Mouse (Mus musculus) heart, adult 2 months (tissue): ENCODE data around the gene Zfx. TPM values are rescaled to one million over a fixed set of nuclear protein-coding genes. Genes with fewer than 3 reads are reported as not detected.

ENCODE experiments used
- DNase-seq, 2 experiments: peaks; one replicate each; pipeline ENCODE4 v3.0.0; 2021
- H3K27ac ChIP-seq: fragments of 200-600 bp; 2 replicates; pipeline ENCODE4 v1.8.1; 2022
- H3K27me3 ChIP-seq: fragments of 200-500 bp; 2 replicates; pipeline ENCODE4 v1.6.1; 2012; ENCODE audit warnings: mild to moderate bottlenecking, low read length, inconsistent platforms, mixed read lengths; ENCODE audit not compliant: control insufficient read depth, insufficient read depth
- H3K36me3 ChIP-seq: fragments of 200-500 bp; 2 replicates; pipeline ENCODE4 v1.6.1; 2012; ENCODE audit warnings: low read length, inconsistent platforms; ENCODE audit not compliant: control insufficient read depth, insufficient read depth
- H3K4me1 ChIP-seq: fragments of 200-500 bp; 2 replicates; pipeline ENCODE4 v1.6.1; 2011; ENCODE audit warnings: low read length; ENCODE audit not compliant: control insufficient read depth, insufficient read depth
- H3K4me3 ChIP-seq: fragments of 200-600 bp; 2 replicates; pipeline ENCODE4 v1.8.1; 2022
- H3K79me2 ChIP-seq: fragments of 200-500 bp; replicated peaks from 2 replicates; pipeline ENCODE4 v1.6.1; 2012; ENCODE audit warnings: mild to moderate bottlenecking, inconsistent platforms, low read length, moderate library complexity, mixed read lengths; ENCODE audit not compliant: control insufficient read depth, insufficient read depth
- H3K9ac ChIP-seq: fragments of 200-500 bp; 2 replicates; pipeline ENCODE4 v1.6.1; 2012; ENCODE audit warnings: low read depth, mild to moderate bottlenecking, control low read depth, inconsistent platforms, low read length, mixed read lengths
- CTCF ChIP-seq: fragments of 200-600 bp; IDR thresholded peaks from 2 replicates; pipeline ENCODE4 v1.8.1; 2022; ENCODE audit warnings: antibody characterized with exemption, mild to moderate bottlenecking, moderate library complexity
- EP300 ChIP-seq: fragments of 200-500 bp; IDR thresholded peaks from 2 replicates; pipeline ENCODE4 v1.6.1; 2011; ENCODE audit warnings: low read depth, low read length, control low read depth; ENCODE audit not compliant: insufficient read depth
- POLR2A ChIP-seq: fragments of 200-500 bp; IDR thresholded peaks from 2 replicates; pipeline ENCODE4 v1.6.1; 2011; ENCODE audit warnings: mild to moderate bottlenecking, low read depth, low read length, control low read depth; ENCODE audit not compliant: insufficient read depth
- WGBS: fragments of 180-500 bp; shearing (Covaris S2); methylation state at CpG from one replicate; pipeline ENCODE4 v1.1.7; 2018; 5-methylcytosine and 5-hydroxymethylcytosine counted together
- intact Hi-C: fragments of 180-260 bp; cut with DNase I; formaldehyde crosslinking; loops from one replicate; pipeline ENCODE4 v1.15.1; 2025
- long read RNA-seq: library from polyadenylated mRNA; stranded (forward); transcript quantifications from one replicate; pipeline ENCODE4 v2.0.0, GENCODE M21; 2021
- polyA plus RNA-seq: library from polyadenylated mRNA; depleted of rRNA; stranded (reverse); fragments of >200 nt; gene quantifications from 2 replicates; pipeline ENCODE4 v1.2.3, GENCODE M21; 2012; rRNA removed
- total RNA-seq, 2 experiments: library from RNA; stranded (reverse); gene quantifications; 2 replicates each; pipeline ENCODE4 v1.2.3; 2021

Zfx gene
- total RNA-seq (10 to 100 TPM; 18.8 to 23.7 TPM), polyA plus RNA-seq (4.5 and 12.6 TPM in 2 replicates)
- long read RNA-seq, full-length matches to known transcripts, result 2 of 2 reads
- long read RNA-seq, partial matches to known transcripts, result 0 of 2 reads
- long read RNA-seq, other reads (novel, unspliced or antisense), result 0 of 2 reads

- peak within 1 kb of the TSS; percentile 96 for H3K27ac ChIP-seq
- intact Hi-C loops, result loop anchor here (2.0 to 5.0 kb wide), 3 partner anchors 36 to 109 kb away; partner anchors contain the start of gene Klhl15
- H3K9ac ChIP-seq, result peak within 1 kb of the TSS; percentile 99
- H3K27me3 ChIP-seq, result no peaks in the 10 kb centered on the region
- H3K4me3 ChIP-seq, result peak within 1 kb of the TSS; percentile 65
- peaks cover 2% of the 10 kb centered on the region for H3K4me1 ChIP-seq
- DNase-seq, result peak; percentile 80 to 82
- peaks cover 4% of the 10 kb centered on the region for H3K36me3 ChIP-seq
- no peaks in the 10 kb centered on the region for H3K79me2 ChIP-seq
- TF ChIP-seq POLR2A (no peak), CTCF (peak; percentile 47)
- WGBS, result 18% methylated on average over 76 of the region's 82 CpGs
Observed at GRCm38 (mm10) chrX:94123059-94123839, at the start of gene Zfx. Gene Zfx (minus strand): TSS chrX:94123702.

- Histone ChIP-seq H3K27ac (no peak overlapping the region), H3K79me2 (no peaks in the 10 kb centered on the region), H3K9ac (no peak overlapping the region), H3K4me1 (no peaks in the 10 kb centered on the region), H3K27me3 (no peaks in the 10 kb centered on the region), H3K36me3 (no peaks in the 10 kb centered on the region), H3K4me3 (no peak overlapping the region)
- WGBS, result 54% methylated on average over 6 of the region's 6 CpGs
- TF ChIP-seq POLR2A (no peak), CTCF (no peak), EP300 (no peak)
- no peak for DNase-seq
- intact Hi-C loops, result no loop called here
Observed at GRCm38 (mm10) chrX:94169348-94169747, 45.8 kb upstream of the Zfx start.

GRCm38 (mm10) chrX:94152251-94152830 is 28.8 kb upstream of the Zfx start:
- Histone ChIP-seq H3K36me3 (no peaks in the 10 kb centered on the region), H3K9ac (no peak overlapping the region), H3K4me1 (no peaks in the 10 kb centered on the region), H3K4me3 (no peak overlapping the region), H3K27ac (no peak overlapping the region), H3K79me2 (no peaks in the 10 kb centered on the region), H3K27me3 (no peaks in the 10 kb centered on the region)
- no peak for TF ChIP-seq CTCF
- no peak for TF ChIP-seq EP300
- intact Hi-C loops, result no loop called here
- 52% methylated on average over 11 of the region's 11 CpGs for WGBS
- no peak for DNase-seq

GRCm38 (mm10) chrX:94150471-94150870 is 27.0 kb upstream of the Zfx start:
- H3K27me3 ChIP-seq, result no peaks in the 10 kb centered on the region
- 73% methylated on average over 19 of the region's 19 CpGs for WGBS
- intact Hi-C loops, result no loop called here
- no peak for DNase-seq
- no peaks in the 10 kb centered on the region for H3K79me2 ChIP-seq
- no peaks in the 10 kb centered on the region for H3K4me1 ChIP-seq
- H3K4me3 ChIP-seq, result no peak overlapping the region
- TF ChIP-seq CTCF (no peak), POLR2A (no peak), EP300 (no peak)
- H3K9ac ChIP-seq, result no peak overlapping the region
- H3K27ac ChIP-seq, result no peak overlapping the region
- no peaks in the 10 kb centered on the region for H3K36me3 ChIP-seq

- no peak overlapping the region for H3K4me3 ChIP-seq
- TF ChIP-seq POLR2A (no peak), EP300 (no peak), CTCF (no peak)
- intact Hi-C loops, result no loop called here
- H3K27ac ChIP-seq, result no peak overlapping the region
- H3K36me3 ChIP-seq, result no peaks in the 10 kb centered on the region
- H3K4me1 ChIP-seq, result no peaks in the 10 kb centered on the region
- DNase-seq, result no peak
- H3K9ac ChIP-seq, result no peak overlapping the region
- 54% methylated on average over 7 of the region's 7 CpGs for WGBS
- H3K79me2 ChIP-seq, result no peaks in the 10 kb centered on the region
- no peaks in the 10 kb centered on the region for H3K27me3 ChIP-seq
Observed at GRCm38 (mm10) chrX:94142004-94142771, 18.7 kb upstream of the Zfx start.

- H3K4me3 ChIP-seq, result no peak overlapping the region
- TF ChIP-seq CTCF (no peak), POLR2A (no peak), EP300 (no peak)
- 83% methylated on average over 1 of the region's 1 CpGs for WGBS
- intact Hi-C loops, result no loop called here
- no peak overlapping the region for H3K9ac ChIP-seq
- H3K79me2 ChIP-seq, result no peaks in the 10 kb centered on the region
- no peak overlapping the region for H3K27ac ChIP-seq
- no peaks in the 10 kb centered on the region for H3K4me1 ChIP-seq
- H3K27me3 ChIP-seq, result no peaks in the 10 kb centered on the region
- DNase-seq, result no peak
- no peaks in the 10 kb centered on the region for H3K36me3 ChIP-seq
Observed at GRCm38 (mm10) chrX:94140080-94140479, 16.6 kb upstream of the Zfx start.
